Mouse (Mus musculus): ENCODE results near the gene Sephs2. TPM values are rescaled to one million over a fixed set of nuclear protein-coding genes. Genes with fewer than 3 reads are reported as not detected.

Gene Sephs2
- polyA plus RNA-seq, 1 experiment from 2014 or later = 97.3 TPM

DNA sequence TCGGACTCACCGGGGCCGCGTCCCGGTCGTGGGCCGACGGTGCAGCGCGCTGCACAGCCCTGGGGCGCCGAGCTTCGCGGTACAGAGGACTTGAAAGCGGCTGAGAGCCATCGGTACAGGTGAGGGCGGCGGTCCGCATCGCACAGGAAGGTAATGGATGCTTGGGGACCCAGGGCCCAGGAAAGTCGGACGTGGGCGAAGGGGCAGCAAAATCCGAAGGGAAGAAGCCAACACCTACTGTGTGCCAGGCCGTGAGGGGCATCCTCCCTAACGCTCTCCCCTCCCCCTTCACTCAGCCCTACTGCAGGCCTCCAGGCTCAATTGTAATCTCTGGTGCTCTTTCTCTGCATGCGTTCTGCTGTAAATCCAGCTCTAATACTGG is 40.5 kb downstream of the Sephs2 start:
- Histone ChIP-seq H3K36me3 (ENCODE audit: control insufficient read depth, insufficient read depth, low read length) (peaks cover 57% of the 10 kb centered on the region), H3K4me2 (replicated peaks; ENCODE audit: low read depth, low read length) (peak overlapping the region; percentile 45), H3K27me3 (ENCODE audit: control insufficient read depth, insufficient read depth, low read length) (no peaks in the 10 kb centered on the region), H3K4me3 (ENCODE audit: low read depth, low read length) (peak overlapping the region; percentile 74), H3K4me1 (ENCODE audit: control insufficient read depth, insufficient read depth, low read length) (peaks cover 22% of the 10 kb centered on the region; the same call in 1 of the 2 replicates), H3K27ac (ENCODE audit: low read length) (peak overlapping the region; percentile 98), H3K9ac (replicated peaks; ENCODE audit: low read depth, low read length) (peak overlapping the region; percentile 74), H3K9me3 (ENCODE audit: control insufficient read depth, low read depth, low read length) (no peaks in the 10 kb centered on the region)
- under 1% methylated on average over 27 of the region's 27 CpGs for WGBS
- ATAC-seq (ENCODE audit: insufficient number of reproducible peaks, insufficient read depth, low FRiP score, low read depth) = peak; percentile 50; the same call in 1 of the 2 replicates

DNA sequence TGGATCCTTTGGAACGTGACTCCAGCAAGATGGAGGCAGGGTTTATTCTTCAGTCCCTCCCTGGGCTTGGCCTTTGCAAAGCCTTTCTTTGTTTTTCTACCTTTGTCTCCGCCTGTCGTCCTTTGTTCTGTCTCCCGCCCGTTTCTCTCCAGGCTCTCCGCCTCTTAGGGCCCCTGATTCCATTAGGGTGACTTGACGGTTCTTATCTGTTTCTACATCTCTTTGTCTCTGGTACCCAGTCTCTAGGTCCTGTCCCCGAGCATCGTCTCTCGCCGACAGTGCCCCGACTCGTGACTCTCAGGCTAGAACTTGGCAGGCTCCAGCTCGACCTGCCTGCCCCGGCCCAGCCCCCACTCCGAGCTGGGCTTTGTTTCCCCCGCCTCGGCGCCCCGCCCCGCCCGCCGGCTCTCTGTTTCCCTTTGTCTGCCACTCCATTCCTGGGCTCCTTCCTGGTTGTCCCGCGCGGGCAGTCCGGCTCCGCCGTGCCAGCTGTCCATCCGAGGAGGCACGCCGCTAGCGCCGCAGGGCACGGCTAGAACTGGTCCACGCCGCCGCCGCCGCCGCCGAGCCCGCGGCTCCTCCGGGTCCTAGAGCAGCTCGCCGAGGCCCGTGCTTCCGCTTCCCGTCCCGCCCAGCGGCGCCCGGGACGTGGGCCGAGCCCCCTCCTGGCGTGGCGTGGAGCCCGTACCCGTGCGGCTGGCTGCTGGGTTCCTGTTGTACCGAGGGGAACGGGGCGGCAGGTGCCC is 41.1 kb downstream of the Sephs2 start, which contains the start of the genes Zfp553 and Sept1:
Gene Zfp553 (plus strand): TSS at position 440 of the 746 bp plus-strand sequence.
Gene Sept1 (minus strand): TSS at position 509 of the 746 bp plus-strand sequence.
- peak within 1 kb of the TSS; percentile 74 for H3K4me3 ChIP-seq (ENCODE audit: low read depth, low read length)
- ATAC-seq (ENCODE audit: insufficient number of reproducible peaks, insufficient read depth, low FRiP score, low read depth) = peak; percentile 92
- H3K9me3 ChIP-seq (ENCODE audit: control insufficient read depth, low read depth, low read length) = no peaks in the 10 kb centered on the region
- under 1% methylated on average over 64 of the region's 64 CpGs for WGBS
- H3K36me3 ChIP-seq (ENCODE audit: control insufficient read depth, insufficient read depth, low read length) = peaks cover 52% of the 10 kb centered on the region
- H3K27me3 ChIP-seq (ENCODE audit: control insufficient read depth, insufficient read depth, low read length) = no peaks in the 10 kb centered on the region
- H3K4me2 ChIP-seq (replicated peaks; ENCODE audit: low read depth, low read length) = peak within 1 kb of the TSS; percentile 76
- H3K4me1 ChIP-seq (ENCODE audit: control insufficient read depth, insufficient read depth, low read length) = peaks cover 22% of the 10 kb centered on the region; the same call in 1 of the 2 replicates
- peak within 1 kb of the TSS; percentile 98 for H3K27ac ChIP-seq (ENCODE audit: low read length)
- peak within 1 kb of the TSS; percentile 74 for H3K9ac ChIP-seq (replicated peaks; ENCODE audit: low read depth, low read length)

DNA sequence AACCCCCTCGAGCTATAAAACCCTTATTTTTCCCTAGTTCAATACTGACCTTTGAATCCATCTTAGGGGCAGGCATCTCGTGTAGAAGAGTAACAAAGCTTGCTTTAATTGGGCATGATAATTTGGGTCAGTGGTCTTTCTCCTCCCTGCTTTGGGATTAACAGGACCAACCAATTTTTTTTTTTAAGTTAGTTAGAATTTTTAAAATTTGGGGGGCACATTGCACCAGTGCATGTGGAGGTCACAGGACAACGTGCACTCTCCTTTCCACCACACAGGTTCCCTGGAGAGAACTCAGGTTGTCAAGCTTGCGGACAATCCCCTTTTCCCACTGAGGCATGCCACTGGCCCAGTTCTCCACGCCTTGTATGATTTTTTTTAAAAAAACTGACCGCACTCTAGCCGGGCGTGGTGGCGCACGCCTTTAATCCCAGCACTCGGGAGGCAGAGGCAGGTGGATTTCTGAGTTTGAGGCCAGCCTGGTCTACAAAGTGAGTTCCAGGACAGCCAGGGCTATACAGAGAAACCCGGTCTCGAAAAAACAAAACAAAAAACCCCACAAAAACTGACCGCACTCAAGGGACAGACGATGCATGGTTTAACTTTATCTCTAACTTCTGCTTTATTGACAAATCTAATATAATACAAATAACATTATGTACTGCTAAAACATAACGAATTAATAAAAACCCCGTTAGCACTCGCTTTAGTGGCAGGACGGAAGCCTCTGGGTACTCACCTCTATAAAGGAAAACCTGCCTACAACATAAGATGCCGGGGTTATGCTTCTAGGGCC is 41.8 kb downstream of the Sephs2 start:
- no peak for ATAC-seq (ENCODE audit: insufficient number of reproducible peaks, insufficient read depth, low FRiP score, low read depth)
- 5% methylated on average over 20 of the region's 20 CpGs for WGBS
- Histone ChIP-seq H3K4me1 (ENCODE audit: control insufficient read depth, insufficient read depth, low read length) (peaks cover 22% of the 10 kb centered on the region; the same call in 1 of the 2 replicates), H3K27me3 (ENCODE audit: control insufficient read depth, insufficient read depth, low read length) (no peaks in the 10 kb centered on the region), H3K9ac (replicated peaks; ENCODE audit: low read depth, low read length) (peak overlapping the region; percentile 74), H3K4me2 (replicated peaks; ENCODE audit: low read depth, low read length) (peak overlapping the region; percentile 76), H3K4me3 (ENCODE audit: low read depth, low read length) (peak overlapping the region; percentile 74), H3K27ac (ENCODE audit: low read length) (peak overlapping the region; percentile 98), H3K9me3 (ENCODE audit: control insufficient read depth, low read depth, low read length) (no peaks in the 10 kb centered on the region), H3K36me3 (ENCODE audit: control insufficient read depth, insufficient read depth, low read length) (peaks cover 44% of the 10 kb centered on the region)

DNA sequence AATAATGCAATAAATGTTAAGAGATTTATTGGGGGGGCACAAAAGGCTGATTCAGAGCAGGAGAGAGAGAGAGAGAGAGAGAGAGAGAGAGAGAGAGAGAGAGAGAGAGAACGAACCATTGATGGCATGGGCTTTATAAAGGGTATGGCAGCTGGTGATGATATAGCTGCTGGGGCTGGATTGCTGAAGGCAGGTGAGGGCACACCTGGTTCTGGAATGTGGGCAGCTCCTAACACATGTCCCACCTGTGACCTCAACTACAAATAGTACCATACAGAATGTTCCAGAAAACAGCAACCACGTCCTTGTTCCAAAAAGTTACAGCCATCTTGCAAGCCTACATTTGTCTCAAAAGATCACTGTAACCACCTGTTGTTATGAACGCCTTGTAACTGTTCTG is 42.5 kb downstream of the Sephs2 start:
- Histone ChIP-seq H3K4me1 (ENCODE audit: control insufficient read depth, insufficient read depth, low read length) (peaks cover 22% of the 10 kb centered on the region; the same call in 1 of the 2 replicates), H3K9ac (replicated peaks; ENCODE audit: low read depth, low read length) (peak overlapping the region; percentile 74; the same call in 1 of the 2 replicates), H3K27ac (ENCODE audit: low read length) (peak overlapping the region; percentile 98; the same call in 1 of the 2 replicates), H3K4me2 (replicated peaks; ENCODE audit: low read depth, low read length) (peak overlapping the region; percentile 76), H3K36me3 (ENCODE audit: control insufficient read depth, insufficient read depth, low read length) (peaks cover 38% of the 10 kb centered on the region), H3K27me3 (ENCODE audit: control insufficient read depth, insufficient read depth, low read length) (no peaks in the 10 kb centered on the region), H3K9me3 (ENCODE audit: control insufficient read depth, low read depth, low read length) (no peaks in the 10 kb centered on the region), H3K4me3 (ENCODE audit: low read depth, low read length) (peak overlapping the region; percentile 74)
- WGBS = 46% methylated on average over 3 of the region's 3 CpGs
- ATAC-seq (ENCODE audit: insufficient number of reproducible peaks, insufficient read depth, low FRiP score, low read depth) = no peak

DNA sequence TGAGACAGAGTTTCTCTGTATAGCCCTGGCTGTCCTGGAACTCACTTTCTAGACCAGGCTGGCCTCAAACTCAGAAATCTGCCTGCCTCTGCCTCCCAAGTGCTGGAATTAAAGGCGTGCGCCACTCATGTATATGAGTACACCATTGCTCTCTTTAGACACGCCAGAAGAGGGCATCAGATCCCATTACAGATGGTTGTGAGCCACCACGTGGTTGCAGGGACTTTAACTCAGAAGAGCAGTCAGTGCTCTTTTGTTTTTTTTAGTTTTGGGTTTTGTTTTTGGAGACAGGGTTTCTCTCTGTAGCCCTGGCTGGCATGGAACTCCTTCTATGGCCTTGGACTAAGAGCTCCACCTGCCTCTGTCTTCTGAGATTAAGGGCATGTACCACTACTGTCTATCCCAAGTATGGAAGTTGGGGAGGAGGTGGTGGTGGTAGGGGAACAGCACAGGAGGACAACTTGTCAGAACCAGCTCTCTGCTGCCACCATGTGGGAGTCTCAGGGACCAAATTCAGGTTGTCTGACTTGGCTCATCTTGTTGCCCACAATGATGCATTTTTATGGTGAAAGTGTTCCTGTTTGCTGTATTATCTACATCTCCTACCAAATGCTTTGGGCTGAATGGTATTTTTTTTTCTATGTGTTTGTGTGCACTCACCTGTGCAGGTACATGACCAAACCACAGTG is 45.1 kb downstream of the Sephs2 start:
- no peaks in the 10 kb centered on the region for H3K27me3 ChIP-seq (ENCODE audit: control insufficient read depth, insufficient read depth, low read length)
- 64% methylated on average over 4 of the region's 4 CpGs for WGBS
- no peak overlapping the region for H3K4me3 ChIP-seq (ENCODE audit: low read depth, low read length)
- peaks cover 18% of the 10 kb centered on the region; the same call in 1 of the 2 replicates for H3K4me1 ChIP-seq (ENCODE audit: control insufficient read depth, insufficient read depth, low read length)
- no peak overlapping the region for H3K27ac ChIP-seq (ENCODE audit: low read length)
- ATAC-seq (ENCODE audit: insufficient number of reproducible peaks, insufficient read depth, low FRiP score, low read depth) = no peak
- H3K4me2 ChIP-seq (replicated peaks; ENCODE audit: low read depth, low read length) = no peak overlapping the region
- H3K36me3 ChIP-seq (ENCODE audit: control insufficient read depth, insufficient read depth, low read length) = peaks cover 20% of the 10 kb centered on the region
- H3K9ac ChIP-seq (replicated peaks; ENCODE audit: low read depth, low read length) = no peak overlapping the region
- H3K9me3 ChIP-seq (ENCODE audit: control insufficient read depth, low read depth, low read length) = no peaks in the 10 kb centered on the region

DNA sequence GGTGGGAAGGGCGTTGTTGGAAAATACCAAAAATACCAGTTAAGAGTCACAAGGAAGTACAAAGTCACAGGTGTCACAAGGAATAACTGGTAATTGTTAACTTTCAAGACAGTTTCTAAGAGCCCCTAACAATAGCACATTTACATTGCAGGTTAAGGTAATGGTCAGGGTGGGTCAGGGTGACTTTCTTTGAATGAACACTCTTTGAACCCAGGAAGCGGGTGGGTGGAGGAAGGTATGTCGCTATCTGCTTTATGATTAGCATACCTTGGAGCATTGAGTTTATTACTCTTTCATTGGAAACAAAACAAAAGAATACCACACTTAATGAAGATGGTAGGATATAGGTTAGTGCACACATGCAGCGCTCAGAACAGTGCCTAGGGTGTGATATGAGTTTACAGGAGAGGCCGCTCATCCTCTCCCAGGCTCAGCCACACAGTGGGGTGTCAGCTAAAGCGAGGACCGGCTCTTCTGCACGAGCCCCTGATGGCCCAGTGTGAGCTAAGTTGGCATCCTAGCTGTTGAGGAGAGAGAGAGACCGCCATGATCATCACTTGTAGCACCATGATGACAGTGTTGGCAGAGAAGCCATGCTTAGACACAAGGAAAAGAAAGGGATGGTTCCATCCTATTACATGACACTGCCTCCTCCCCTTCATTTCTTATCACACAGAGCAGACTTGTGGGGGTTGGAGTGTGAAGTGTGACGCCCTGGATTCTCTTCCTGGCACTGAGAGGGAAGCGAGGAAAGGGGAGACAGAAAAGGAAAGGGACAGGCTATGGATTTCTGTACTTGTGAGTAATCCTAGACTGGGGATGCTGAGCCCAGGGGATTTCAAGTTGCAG is 48.5 kb downstream of the Sephs2 start:
- H3K9me3 ChIP-seq (ENCODE audit: control insufficient read depth, low read depth, low read length) = no peaks in the 10 kb centered on the region
- ATAC-seq (ENCODE audit: insufficient number of reproducible peaks, insufficient read depth, low FRiP score, low read depth) = no peak
- H3K36me3 ChIP-seq (ENCODE audit: control insufficient read depth, insufficient read depth, low read length) = peaks cover 10% of the 10 kb centered on the region; the same call in 1 of the 2 replicates
- H3K4me3 ChIP-seq (ENCODE audit: low read depth, low read length) = no peak overlapping the region
- 75% methylated on average over 11 of the region's 11 CpGs for WGBS
- no peak overlapping the region for H3K27ac ChIP-seq (ENCODE audit: low read length)
- no peaks in the 10 kb centered on the region for H3K27me3 ChIP-seq (ENCODE audit: control insufficient read depth, insufficient read depth, low read length)
- H3K4me1 ChIP-seq (ENCODE audit: control insufficient read depth, insufficient read depth, low read length) = peaks cover 4% of the 10 kb centered on the region; the same call in 1 of the 2 replicates
- no peak overlapping the region for H3K9ac ChIP-seq (replicated peaks; ENCODE audit: low read depth, low read length)
- H3K4me2 ChIP-seq (replicated peaks; ENCODE audit: low read depth, low read length) = no peak overlapping the region

DNA sequence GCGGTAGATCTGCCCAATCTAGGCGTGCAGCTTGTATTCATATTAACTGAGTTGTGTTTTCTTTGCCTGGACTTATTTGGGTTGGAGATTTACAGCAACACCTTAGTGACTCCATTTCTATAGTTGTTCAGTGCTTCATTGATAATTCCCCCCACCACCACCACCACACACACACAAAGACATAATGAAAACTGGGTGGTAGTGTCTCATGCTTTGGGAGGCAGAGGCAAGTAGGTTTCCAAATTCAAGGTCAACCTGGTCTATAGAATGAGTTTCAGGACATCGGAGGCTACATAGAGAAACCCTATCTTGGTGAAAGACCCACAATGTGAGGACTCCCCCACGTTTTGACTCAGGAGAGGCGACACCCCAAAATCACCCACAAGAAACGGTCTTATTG is 49.2 kb downstream of the Sephs2 start:
- H3K4me3 ChIP-seq (ENCODE audit: low read depth, low read length) = no peak overlapping the region
- no peak overlapping the region for H3K27ac ChIP-seq (ENCODE audit: low read length)
- ATAC-seq (ENCODE audit: insufficient number of reproducible peaks, insufficient read depth, low FRiP score, low read depth) = no peak
- no peaks in the 10 kb centered on the region for H3K27me3 ChIP-seq (ENCODE audit: control insufficient read depth, insufficient read depth, low read length)
- WGBS = 88% methylated on average over 6 of the region's 6 CpGs
- H3K36me3 ChIP-seq (ENCODE audit: control insufficient read depth, insufficient read depth, low read length) = peaks cover 5% of the 10 kb centered on the region; the same call in 1 of the 2 replicates
- no peak overlapping the region for H3K4me2 ChIP-seq (replicated peaks; ENCODE audit: low read depth, low read length)
- no peak overlapping the region for H3K9ac ChIP-seq (replicated peaks; ENCODE audit: low read depth, low read length)
- H3K9me3 ChIP-seq (ENCODE audit: control insufficient read depth, low read depth, low read length) = no peaks in the 10 kb centered on the region
- H3K4me1 ChIP-seq (ENCODE audit: control insufficient read depth, insufficient read depth, low read length) = no peaks in the 10 kb centered on the region
